Mouse (Mus musculus): ENCODE measurements around the gene Gtpbp2. TPM values are rescaled to one million over a fixed set of nuclear protein-coding genes. Genes with fewer than 3 reads are reported as not detected.

Gene Gtpbp2
- polyA plus RNA-seq, 1 experiment = 161 TPM

GRCm38 (mm10) chr17:46152847-46153782 lies 7.7 kb upstream of the Gtpbp2 start, which contains the start of gene Mad2l1bp:
TSS of gene Mad2l1bp (minus strand) at chr17:46153553.
- no peak within 1 kb of the TSS for H3K27ac ChIP-seq (ENCODE audit: insufficient read depth, low read length)
- TF ChIP-seq CTCF (IDR thresholded peaks at IDR 0.05; ENCODE audit: extremely low read depth, insufficient read depth, low read length) (no peak), POLR2A (IDR thresholded peaks at IDR 0.05; ENCODE audit: extremely low read depth, insufficient read depth, low read length) (peak; percentile 94)
- H3K4me1 ChIP-seq (ENCODE audit: control insufficient read depth, insufficient read depth, low read length) = no peaks in the 10 kb centered on the region; the same call in 1 of the 2 replicates
- H3K4me3 ChIP-seq (ENCODE audit: insufficient read depth, low read length) = peak within 1 kb of the TSS; percentile 82

DNA sequence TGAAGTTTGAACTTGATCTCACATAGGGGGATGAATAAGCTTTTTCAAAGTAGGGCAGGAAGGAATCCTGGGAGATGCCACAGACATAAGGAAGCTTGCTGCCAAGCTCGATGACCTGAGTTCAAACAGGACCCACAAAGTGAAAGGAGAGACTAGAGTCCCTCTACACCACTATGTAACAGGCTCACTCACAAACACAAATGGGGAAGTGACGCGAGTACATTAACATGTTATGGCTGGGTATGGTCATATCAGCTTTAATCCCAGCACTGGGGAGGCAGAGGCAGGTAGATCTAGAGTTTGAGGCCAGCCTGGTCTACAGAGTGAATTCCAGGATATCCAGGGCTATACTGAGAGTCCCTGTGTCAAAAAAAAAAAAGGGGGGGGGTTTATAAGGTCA lies 6.5 kb upstream of the Gtpbp2 start:
- H3K4me3 ChIP-seq (ENCODE audit: insufficient read depth, low read length) = no peak overlapping the region
- no peak overlapping the region for H3K27ac ChIP-seq (ENCODE audit: insufficient read depth, low read length)
- TF ChIP-seq POLR2A (IDR thresholded peaks at IDR 0.05; ENCODE audit: extremely low read depth, insufficient read depth, low read length) = no peak
- TF ChIP-seq CTCF (IDR thresholded peaks at IDR 0.05; ENCODE audit: extremely low read depth, insufficient read depth, low read length) = no peak
- no peaks in the 10 kb centered on the region; the same call in 1 of the 2 replicates for H3K4me1 ChIP-seq (ENCODE audit: control insufficient read depth, insufficient read depth, low read length)

DNA sequence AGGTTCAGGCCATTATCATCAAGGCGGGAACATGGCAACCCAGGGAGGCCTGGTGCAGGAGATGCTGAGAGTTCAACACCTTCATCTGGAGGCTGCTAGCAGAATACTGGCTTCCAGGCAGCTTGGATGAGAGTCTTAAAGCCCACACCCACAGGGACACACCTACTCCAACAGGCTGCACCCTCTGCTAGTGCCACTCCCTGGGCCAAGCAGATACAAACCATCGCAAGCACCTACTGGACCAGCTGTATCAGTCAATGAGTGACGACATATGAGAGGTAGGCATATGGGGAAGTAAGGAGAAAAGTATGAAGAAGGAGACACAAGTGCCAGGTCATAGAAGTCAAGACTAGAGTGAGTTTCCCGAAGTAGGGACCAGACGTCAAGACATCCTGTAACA lies 4.2 kb upstream of the Gtpbp2 start:
- Histone ChIP-seq H3K4me1 (ENCODE audit: control insufficient read depth, insufficient read depth, low read length) (peaks cover 2% of the 10 kb centered on the region; the same call in 1 of the 2 replicates), H3K27ac (ENCODE audit: insufficient read depth, low read length) (no peak overlapping the region), H3K4me3 (ENCODE audit: insufficient read depth, low read length) (no peak overlapping the region)
- TF ChIP-seq POLR2A (IDR thresholded peaks at IDR 0.05; ENCODE audit: extremely low read depth, insufficient read depth, low read length) (no peak), CTCF (IDR thresholded peaks at IDR 0.05; ENCODE audit: extremely low read depth, insufficient read depth, low read length) (no peak)

GRCm38 (mm10) chr17:46157131-46157530 lies 3.7 kb upstream of the Gtpbp2 start:
- no peak for TF ChIP-seq POLR2A (IDR thresholded peaks at IDR 0.05; ENCODE audit: extremely low read depth, insufficient read depth, low read length)
- no peak for TF ChIP-seq CTCF (IDR thresholded peaks at IDR 0.05; ENCODE audit: extremely low read depth, insufficient read depth, low read length)
- H3K4me3 ChIP-seq (ENCODE audit: insufficient read depth, low read length) = no peak overlapping the region
- H3K27ac ChIP-seq (ENCODE audit: insufficient read depth, low read length) = no peak overlapping the region
- H3K4me1 ChIP-seq (ENCODE audit: control insufficient read depth, insufficient read depth, low read length) = peaks cover 2% of the 10 kb centered on the region; the same call in 1 of the 2 replicates

GRCm38 (mm10) chr17:46159236-46159635 lies 1.6 kb upstream of the Gtpbp2 start:
- peaks cover 2% of the 10 kb centered on the region; the same call in 1 of the 2 replicates for H3K4me1 ChIP-seq (ENCODE audit: control insufficient read depth, insufficient read depth, low read length)
- H3K4me3 ChIP-seq (ENCODE audit: insufficient read depth, low read length) = no peak overlapping the region
- H3K27ac ChIP-seq (ENCODE audit: insufficient read depth, low read length) = no peak overlapping the region
- TF ChIP-seq POLR2A (IDR thresholded peaks at IDR 0.05; ENCODE audit: extremely low read depth, insufficient read depth, low read length) (no peak), CTCF (IDR thresholded peaks at IDR 0.05; ENCODE audit: extremely low read depth, insufficient read depth, low read length) (no peak)

DNA sequence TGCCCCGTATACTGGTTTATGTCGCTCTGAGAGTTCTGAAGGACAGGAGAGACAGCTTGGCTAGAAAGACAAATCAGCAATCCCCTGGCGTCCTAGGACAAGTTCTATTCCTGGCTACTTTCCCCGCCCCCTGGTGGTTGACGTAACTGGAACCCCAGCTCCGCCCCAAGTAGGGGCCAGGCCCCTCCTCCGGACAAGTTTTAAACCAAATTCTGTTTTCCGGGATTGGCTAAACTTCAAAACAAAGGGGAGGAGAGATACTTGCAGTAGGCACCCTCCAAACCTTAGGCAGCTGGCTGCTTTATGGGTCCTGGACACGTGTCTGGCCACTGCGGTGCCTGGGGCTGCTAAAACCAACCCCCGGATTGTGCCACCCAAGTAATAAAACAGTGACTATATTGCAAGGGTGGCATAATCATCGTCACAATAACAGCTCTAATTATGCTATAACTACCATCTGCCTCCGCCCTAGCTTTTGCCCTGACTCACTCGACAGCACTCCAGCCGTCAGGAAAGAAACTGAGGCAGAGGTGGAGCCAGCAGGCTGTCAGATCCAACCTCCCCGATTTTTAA lies 656 bp upstream of the Gtpbp2 start:
- peaks cover 2% of the 10 kb centered on the region; the same call in 1 of the 2 replicates for H3K4me1 ChIP-seq (ENCODE audit: control insufficient read depth, insufficient read depth, low read length)
- TF ChIP-seq CTCF (IDR thresholded peaks at IDR 0.05; ENCODE audit: extremely low read depth, insufficient read depth, low read length) = no peak
- TF ChIP-seq POLR2A (IDR thresholded peaks at IDR 0.05; ENCODE audit: extremely low read depth, insufficient read depth, low read length) = peak; percentile 58; the same call in 1 of the 2 replicates
- peak overlapping the region; percentile 79 for H3K27ac ChIP-seq (ENCODE audit: insufficient read depth, low read length)
- H3K4me3 ChIP-seq (ENCODE audit: insufficient read depth, low read length) = peak overlapping the region; percentile 46

DNA sequence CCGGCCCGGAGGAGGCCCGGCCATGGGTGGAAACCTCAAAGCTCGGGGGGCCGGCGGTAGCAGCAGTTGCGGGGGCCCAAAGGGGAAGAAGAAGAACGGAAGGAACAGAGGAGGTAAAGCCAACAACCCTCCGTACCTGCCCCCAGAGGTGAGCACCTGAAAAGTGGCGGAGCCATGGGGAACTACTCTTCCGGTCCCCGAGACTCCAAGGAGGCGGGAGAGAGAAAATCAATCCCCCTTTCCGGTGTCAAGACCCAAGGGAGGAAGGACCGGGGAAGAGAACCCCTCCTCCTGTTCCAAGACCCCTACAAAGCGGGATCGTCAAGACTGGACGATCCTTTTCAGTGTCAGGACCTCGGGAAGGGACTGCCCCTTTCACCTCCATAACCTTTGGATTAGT lies 347 bp downstream of the Gtpbp2 start:
- H3K4me3 ChIP-seq (ENCODE audit: insufficient read depth, low read length) = peak overlapping the region; percentile 46
- H3K4me1 ChIP-seq (ENCODE audit: control insufficient read depth, insufficient read depth, low read length) = peaks cover 2% of the 10 kb centered on the region; the same call in 1 of the 2 replicates
- no peak for TF ChIP-seq POLR2A (IDR thresholded peaks at IDR 0.05; ENCODE audit: extremely low read depth, insufficient read depth, low read length)
- no peak for TF ChIP-seq CTCF (IDR thresholded peaks at IDR 0.05; ENCODE audit: extremely low read depth, insufficient read depth, low read length)
- H3K27ac ChIP-seq (ENCODE audit: insufficient read depth, low read length) = no peak overlapping the region

DNA sequence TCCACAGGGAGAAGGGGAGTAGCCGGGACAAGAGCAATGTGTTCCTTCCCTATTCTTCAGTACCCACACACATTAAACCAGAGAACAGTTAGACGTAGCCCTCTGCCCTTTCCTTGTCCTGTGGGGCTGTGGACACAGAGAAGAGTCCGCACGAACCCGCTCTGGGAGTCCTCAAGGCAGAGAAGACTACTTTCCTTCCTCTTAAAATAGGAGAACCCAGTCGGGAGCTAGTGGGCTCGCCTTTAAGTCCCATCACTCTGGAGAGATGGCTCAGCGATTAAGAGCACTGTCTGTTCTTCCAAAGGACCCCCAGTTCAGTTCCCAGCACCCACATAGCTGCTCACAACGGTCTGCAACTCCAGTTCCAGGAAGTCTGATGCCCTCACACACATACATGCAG lies 878 bp downstream of the Gtpbp2 start:
- H3K4me1 ChIP-seq (ENCODE audit: control insufficient read depth, insufficient read depth, low read length) = peaks cover 2% of the 10 kb centered on the region; the same call in 1 of the 2 replicates
- no peak overlapping the region for H3K27ac ChIP-seq (ENCODE audit: insufficient read depth, low read length)
- H3K4me3 ChIP-seq (ENCODE audit: insufficient read depth, low read length) = peak overlapping the region; percentile 46
- TF ChIP-seq CTCF (IDR thresholded peaks at IDR 0.05; ENCODE audit: extremely low read depth, insufficient read depth, low read length) = no peak

GRCm38 (mm10) chr17:46162551-46162950 lies 1.7 kb downstream of the Gtpbp2 start:
- Histone ChIP-seq H3K4me3 (ENCODE audit: insufficient read depth, low read length) (no peak overlapping the region), H3K27ac (ENCODE audit: insufficient read depth, low read length) (no peak overlapping the region), H3K4me1 (ENCODE audit: control insufficient read depth, insufficient read depth, low read length) (peaks cover 2% of the 10 kb centered on the region; the same call in 1 of the 2 replicates)
- no peak for TF ChIP-seq CTCF (IDR thresholded peaks at IDR 0.05; ENCODE audit: extremely low read depth, insufficient read depth, low read length)
- no peak for TF ChIP-seq POLR2A (IDR thresholded peaks at IDR 0.05; ENCODE audit: extremely low read depth, insufficient read depth, low read length)
